Comparison of ENCODE assay signal across 22 mouse cellular contexts in the genomic region with DNA sequence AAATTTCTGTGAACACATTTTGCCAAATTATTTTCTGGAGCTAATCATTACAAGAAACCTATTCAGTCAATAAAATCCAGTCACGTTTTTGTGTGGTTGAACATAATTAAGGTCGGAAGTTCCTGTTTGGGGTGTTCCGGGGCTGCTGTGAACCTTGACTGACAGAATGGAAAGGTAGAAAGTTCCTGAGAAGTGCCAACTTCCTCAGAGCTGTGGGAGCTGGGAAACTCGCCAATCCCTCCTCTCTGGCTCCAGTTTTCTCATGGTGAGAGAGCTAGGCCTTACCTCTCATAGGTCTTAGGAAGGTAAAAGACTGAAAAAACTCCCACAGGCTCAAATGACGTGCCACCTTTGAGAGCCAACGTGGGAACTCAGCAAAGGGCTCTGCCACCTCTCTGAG. TPM values are rescaled to one million over a fixed set of nuclear protein-coding genes. Genes with fewer than 3 reads are reported as not detected.
DNase-seq lines count a peak whose midpoint lies in the region; ATAC-seq and TF ChIP-seq lines count a peak whose summit lies in the region.
"Had no signal": no experiment of that assay in that cellular context is flagged by ENCODE, and none has a peak within 500 bp of the region (broad histone marks: within the 10 kb centered on the region; RNA-seq: fewer than 3 reads in every experiment).

No protein-coding gene starts in this region.

- no peak for TF ChIP-seq CTCF in kidney, adult 2 months (conservative IDR thresholded peaks at IDR 0.05; ENCODE audit: insufficient read depth, insufficient read length, low read depth, low read length)

- ATAC-seq in limb, embryonic 14.5 days (ENCODE audit: low FRiP score, low read depth): no peak
- ATAC-seq in kidney, embryonic 16.5 days (ENCODE audit: low FRiP score, low TSS enrichment): no peak; the same call in 1 of the 2 replicates
- no peak for ATAC-seq in limb, embryonic 15.5 days (ENCODE audit: insufficient number of reproducible peaks, low FRiP score, low TSS enrichment, low read depth)
- no peak for ATAC-seq in erythroblast, adult 5-6 weeks (replicated peaks; ENCODE audit: low FRiP score, poor library complexity, severe bottlenecking)
- ATAC-seq: forebrain, embryonic 13.5 days; intestine, postnatal 0 days had no signal

- no peaks in the 10 kb centered on the region for H3K9me3 ChIP-seq in limb, embryonic 14.5 days (ENCODE audit: control insufficient read depth, low read length)
- H3K9me3 ChIP-seq in limb, embryonic 10.5 days (replicated peaks): no peaks in the 10 kb centered on the region
- no peaks in the 10 kb centered on the region for H3K9me3 ChIP-seq in kidney, embryonic 16.5 days (ENCODE audit: low read length)
- no peaks in the 10 kb centered on the region for H3K9me3 ChIP-seq in limb, embryonic 15.5 days
- H3K9me3 ChIP-seq: forebrain, embryonic 13.5 days; hindbrain, embryonic 15.5 days; limb, embryonic 12.5 days; lung, embryonic 15.5 days; stomach, embryonic 15.5 days had no signal

- H3K27me3 ChIP-seq in limb, embryonic 14.5 days (ENCODE audit: control insufficient read depth, insufficient read depth, low read length): no peaks in the 10 kb centered on the region
- 0 out of 2 replicates have a peak, but pooled peaks cover 3% of the 10 kb centered on the region for H3K27me3 ChIP-seq in limb, embryonic 10.5 days (ENCODE audit: low read depth, poor library complexity, severe bottlenecking)
- no peaks in the 10 kb centered on the region for H3K27me3 ChIP-seq in kidney, adult 2 months (replicated peaks; ENCODE audit: control insufficient read depth, insufficient read depth, low read length)
- H3K27me3 ChIP-seq in kidney, embryonic 16.5 days (ENCODE audit: insufficient read depth, low read length): peaks cover 2% of the 10 kb centered on the region
- H3K27me3 ChIP-seq in limb, embryonic 15.5 days: no peaks in the 10 kb centered on the region
- H3K27me3 ChIP-seq: forebrain, embryonic 13.5 days; hindbrain, embryonic 15.5 days; lung, embryonic 15.5 days; stomach, embryonic 15.5 days had no signal

- H3K36me3 ChIP-seq in limb, embryonic 14.5 days (ENCODE audit: control insufficient read depth, insufficient read depth, low read length): no peaks in the 10 kb centered on the region
- H3K36me3 ChIP-seq in limb, embryonic 10.5 days: no peaks in the 10 kb centered on the region
- no peaks in the 10 kb centered on the region for H3K36me3 ChIP-seq in kidney, adult 2 months (ENCODE audit: control insufficient read depth, insufficient read depth, low read length)
- no peaks in the 10 kb centered on the region for H3K36me3 ChIP-seq in kidney, embryonic 16.5 days (ENCODE audit: insufficient read depth, low read length)
- H3K36me3 ChIP-seq in limb, embryonic 15.5 days: no peaks in the 10 kb centered on the region
- H3K36me3 ChIP-seq: hindbrain, embryonic 15.5 days; limb, embryonic 12.5 days; lung, embryonic 15.5 days; stomach, embryonic 15.5 days had no signal

- no peak overlapping the region for H3K4me3 ChIP-seq in limb, embryonic 14.5 days (replicated peaks; ENCODE audit: low read length)
- no peak overlapping the region for H3K4me3 ChIP-seq in limb, embryonic 10.5 days
- no peak overlapping the region for H3K4me3 ChIP-seq in kidney, adult 2 months (ENCODE audit: insufficient read depth, low read depth, low read length)
- H3K4me3 ChIP-seq in kidney, embryonic 16.5 days (ENCODE audit: low read length): no peak overlapping the region
- H3K4me3 ChIP-seq in limb, embryonic 15.5 days: no peak overlapping the region
- H3K4me3 ChIP-seq: forebrain, embryonic 13.5 days; hindbrain, embryonic 15.5 days; limb, embryonic 12.5 days; lung, embryonic 15.5 days; stomach, embryonic 15.5 days had no signal

- H3K4me1 ChIP-seq in limb, embryonic 14.5 days (ENCODE audit: control insufficient read depth, insufficient read depth, low read length): no peaks in the 10 kb centered on the region
- no peaks in the 10 kb centered on the region for H3K4me1 ChIP-seq in limb, embryonic 10.5 days
- H3K4me1 ChIP-seq in kidney, adult 2 months (ENCODE audit: control insufficient read depth, insufficient read depth, low read length): 0 out of 2 replicates have a peak, but pooled peaks cover 4% of the 10 kb centered on the region
- peaks cover 7% of the 10 kb centered on the region; the same call in 1 of the 2 replicates for H3K4me1 ChIP-seq in kidney, embryonic 16.5 days (ENCODE audit: insufficient read depth, low read length)
- no peaks in the 10 kb centered on the region for H3K4me1 ChIP-seq in limb, embryonic 15.5 days
- H3K4me1 ChIP-seq: hindbrain, embryonic 15.5 days; limb, embryonic 12.5 days; lung, embryonic 15.5 days; stomach, embryonic 15.5 days had no signal

- no peak overlapping the region for H3K9ac ChIP-seq in limb, embryonic 14.5 days (ENCODE audit: low read depth, low read length, severe bottlenecking)
- 0 out of 2 replicates have a peak overlapping the region, but pooled peaks have one; percentile 16 for H3K9ac ChIP-seq in kidney, embryonic 16.5 days (replicated peaks; ENCODE audit: low read length)
- no peak overlapping the region for H3K9ac ChIP-seq in limb, embryonic 15.5 days
- H3K9ac ChIP-seq: forebrain, embryonic 13.5 days; hindbrain, embryonic 15.5 days; limb, embryonic 12.5 days; liver, embryonic 14.5 days; lung, embryonic 15.5 days; stomach, embryonic 15.5 days had no signal

- 42% methylated on average over 6 of the region's 6 CpGs for WGBS in limb, embryonic 14.5 days
- WGBS in limb, embryonic 10.5 days: 64% methylated on average over 6 of the region's 6 CpGs
- WGBS in kidney, adult 2 months: 18% methylated on average over 6 of the region's 6 CpGs
- 36% methylated on average over 6 of the region's 6 CpGs for WGBS in kidney, embryonic 16.5 days
- WGBS in limb, embryonic 15.5 days: 32% methylated on average over 6 of the region's 6 CpGs

- DNase-seq in limb, embryonic 14.5 days (ENCODE audit: low spot score): peak; percentile 62
- no peak for DNase-seq in limb, embryonic 10.5 days (ENCODE audit: low spot score)
- peak; percentile 79 for DNase-seq in kidney, adult 2 months
- no peak for DNase-seq in spleen, adult 12 weeks (ENCODE audit: low spot score)
- DNase-seq: heart, adult 18-20 months; heart, postnatal 36 days; layer of hippocampus, adult 9-11 months; lung, postnatal 4 days; right cerebral cortex, postnatal 14 days; thymus, adult 18-20 months; thymus, postnatal 4 days had no signal

- TF ChIP-seq POLR2A in limb, embryonic 14.5 days (IDR thresholded peaks at IDR 0.05; ENCODE audit: borderline replicate concordance, extremely low read depth, insufficient read depth, insufficient read length): no peak
- TF ChIP-seq POLR2A in kidney, adult 2 months (IDR thresholded peaks at IDR 0.05; ENCODE audit: low read depth, low read length): no peak

- H3K4me2 ChIP-seq in limb, embryonic 14.5 days (replicated peaks; ENCODE audit: low read depth, low read length, severe bottlenecking): no peak overlapping the region
- no peak overlapping the region for H3K4me2 ChIP-seq in kidney, embryonic 16.5 days (replicated peaks; ENCODE audit: low read depth, low read length)
- H3K4me2 ChIP-seq in limb, embryonic 15.5 days: no peak overlapping the region
- H3K4me2 ChIP-seq: forebrain, embryonic 13.5 days; hindbrain, embryonic 15.5 days; limb, embryonic 12.5 days; lung, embryonic 15.5 days; stomach, embryonic 15.5 days had no signal

- H3K27ac ChIP-seq in limb, embryonic 14.5 days (replicated peaks; ENCODE audit: low read depth, low read length): 0 out of 2 replicates have a peak overlapping the region, but pooled peaks have one; percentile 26
- no peak overlapping the region for H3K27ac ChIP-seq in limb, embryonic 10.5 days
- H3K27ac ChIP-seq in kidney, adult 2 months (ENCODE audit: insufficient read depth, low read depth, low read length): peak overlapping the region; percentile 2; the same call in 1 of the 2 replicates
- peak overlapping the region; percentile 81 for H3K27ac ChIP-seq in kidney, embryonic 16.5 days (ENCODE audit: low read length)
- H3K27ac ChIP-seq in limb, embryonic 15.5 days: peak overlapping the region; percentile 30
- H3K27ac ChIP-seq: forebrain, embryonic 13.5 days; hindbrain, embryonic 15.5 days; limb, embryonic 12.5 days; liver, embryonic 14.5 days; lung, embryonic 15.5 days; stomach, embryonic 15.5 days had no signal

RNA-seq across cellular contexts. Expression of gene Rassf10, which starts 7.1 kb away (rescaled TPM):
- 1.5 and 2.1 TPM in 2 replicates for polyA plus RNA-seq in limb, embryonic 14.5 days (2012; rRNA removed)
- 4.5 and 5.1 TPM in 2 replicates for polyA plus RNA-seq in limb, embryonic 14.5 days (2014; fragmentation: Nextera tagmentation; extraction: Ambion mirVana)
- polyA plus RNA-seq in limb, embryonic 10.5 days (2016; fragmentation: Nextera tagmentation; extraction: Ambion mirVana): 1.3 and 1.6 TPM in 2 replicates
- 1.7 and 2.1 TPM in 2 replicates for polyA plus RNA-seq in kidney, adult 2 months (2012; rRNA removed)
- polyA plus RNA-seq in kidney, embryonic 16.5 days (2015; fragmentation: Nextera tagmentation; extraction: Ambion mirVana): 18.3 and 20.4 TPM in 2 replicates
- 4.7 and 6.8 TPM in 2 replicates for polyA plus RNA-seq in limb, embryonic 15.5 days (2015; fragmentation: Nextera tagmentation; extraction: Ambion mirVana)
- not detected in 2 replicates for total RNA-seq in erythroblast, adult 5-6 weeks (2015; ENCODE audit: low replicate concordance)
- total RNA-seq in erythroblast, adult 5-6 weeks (2017; ENCODE audit: low replicate concordance): not detected in 2 replicates
- polyA plus RNA-seq: C2C12 had no signal

Comparison
In these comparisons a context has a peak if more than half of its experiments do, and no peak if none do; other contexts are left out.
1. DNase-seq: peak in limb, embryonic 14.5 days (single experiment) and kidney, adult 2 months (single experiment); none in limb, embryonic 10.5 days (single experiment) and spleen, adult 12 weeks (single experiment).